Mouse (Mus musculus) urinary bladder, adult 2 months (tissue): ENCODE measurements around the gene Gm45837. TPM values are rescaled to one million over a fixed set of nuclear protein-coding genes. Genes with fewer than 3 reads are reported as not detected.

Experiments
- DNase-seq: peaks from one replicate; pipeline ENCODE4 v3.0.0; 2022; ENCODE audit warnings: low spot score
- polyA plus RNA-seq: library from polyadenylated mRNA; depleted of rRNA; stranded (reverse); fragments of >200 nt; gene quantifications from 2 replicates; pipeline ENCODE4 v1.2.3, GENCODE M21; 2012

The Gm45837 gene
- polyA plus RNA-seq, 1 experiment, result not detected

GRCm38 (mm10) chr7:101391909-101392479 lies 18.7 kb upstream of the Gm45837 start:
- DNase-seq, result no peak

- DNase-seq, result no peak
These were observed 17.7 kb upstream of the Gm45837 start for GRCm38 (mm10) chr7:101393015-101393414.

- DNase-seq, result no peak
These were observed 16.8 kb upstream of the Gm45837 start for GRCm38 (mm10) chr7:101393694-101394504.

DNA sequence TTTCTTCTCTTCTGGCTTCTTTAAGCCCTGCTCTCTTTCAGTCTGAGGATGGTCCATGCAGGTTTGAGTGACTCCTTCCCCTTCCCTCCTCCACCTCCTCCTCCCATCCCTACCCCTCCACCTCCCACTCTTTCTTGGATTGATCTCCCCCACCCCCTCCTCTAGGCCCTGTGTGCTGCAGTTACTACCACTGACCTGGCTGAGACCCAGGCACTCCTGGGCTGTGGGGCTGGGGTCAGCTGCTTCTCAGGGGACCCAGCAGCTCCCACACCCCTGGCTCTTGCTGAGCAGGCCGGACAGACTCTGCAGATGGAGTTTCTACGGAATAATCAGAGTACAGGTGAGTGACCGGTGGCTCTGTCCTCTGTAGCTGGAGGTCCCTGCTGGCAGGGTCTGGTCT lies 16.1 kb upstream of the Gm45837 start:
- no peak for DNase-seq

- no peak for DNase-seq
These were observed 15.2 kb upstream of the Gm45837 start for GRCm38 (mm10) chr7:101395471-101395870.

DNA sequence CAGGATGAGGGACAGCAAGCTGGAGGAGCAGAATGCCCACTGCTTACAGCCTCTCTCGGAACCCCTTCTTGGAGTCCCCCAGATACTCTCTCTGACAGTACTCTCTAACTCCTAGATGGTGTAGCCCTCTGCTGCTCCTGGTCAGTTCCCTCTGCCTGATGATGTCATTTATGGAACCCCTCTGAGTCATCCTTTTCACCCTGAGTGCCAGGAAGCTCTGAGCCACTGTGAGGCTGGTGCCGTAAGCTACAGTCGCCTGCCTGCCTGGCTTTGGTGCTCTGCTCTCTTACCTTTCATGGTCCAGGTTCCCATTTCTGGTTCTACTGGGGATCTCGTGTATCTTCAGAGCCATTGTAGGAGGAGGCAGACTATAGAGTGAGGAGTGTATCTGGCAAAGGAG lies 13.5 kb upstream of the Gm45837 start:
- DNase-seq, result no peak

GRCm38 (mm10) chr7:101401510-101401909 lies 9.2 kb upstream of the Gm45837 start:
- DNase-seq, result no peak

GRCm38 (mm10) chr7:101403831-101404230 lies 6.9 kb upstream of the Gm45837 start:
- no peak for DNase-seq

DNA sequence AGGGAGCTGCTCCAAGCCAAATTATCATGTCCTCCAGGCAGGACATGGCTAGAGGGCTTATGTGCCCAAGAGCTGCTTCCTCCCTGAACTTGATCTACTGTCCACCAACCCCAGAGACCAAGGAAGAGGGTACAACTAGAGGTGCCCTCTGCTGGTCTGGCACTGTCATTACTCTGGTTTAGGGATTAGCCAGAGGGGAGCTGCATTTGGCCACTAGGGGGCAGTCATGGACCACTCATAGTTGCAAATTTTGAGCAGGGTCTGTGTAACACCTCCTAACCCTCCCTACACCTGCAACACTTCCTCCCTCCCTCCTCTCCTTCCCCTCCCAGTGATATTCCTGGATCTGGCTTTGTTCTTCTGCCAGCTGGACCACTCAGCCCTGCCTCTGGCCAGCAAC lies 2.1 kb downstream of the Gm45837 start:
- peak; percentile 67 for DNase-seq

DNA sequence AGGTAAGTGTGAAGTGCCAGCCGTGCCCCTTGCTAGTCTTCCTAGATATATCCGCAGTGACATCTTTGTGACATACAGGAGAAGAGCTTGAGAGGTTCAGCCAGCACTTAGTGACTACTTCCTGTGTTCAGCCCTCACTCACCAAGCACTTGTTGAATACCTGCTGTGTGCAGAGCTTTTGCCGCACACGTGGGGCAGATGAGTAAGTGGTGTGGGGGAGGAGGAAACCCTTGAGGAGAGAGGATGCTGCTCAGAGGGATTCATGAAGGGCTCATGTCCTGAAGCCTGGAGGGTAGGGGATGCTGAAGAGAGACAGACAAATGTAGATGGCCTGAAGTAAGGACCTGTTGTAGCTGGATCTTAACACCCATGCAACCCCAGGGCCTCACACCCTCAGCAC lies 3.5 kb downstream of the Gm45837 start:
- DNase-seq, result no peak

DNA sequence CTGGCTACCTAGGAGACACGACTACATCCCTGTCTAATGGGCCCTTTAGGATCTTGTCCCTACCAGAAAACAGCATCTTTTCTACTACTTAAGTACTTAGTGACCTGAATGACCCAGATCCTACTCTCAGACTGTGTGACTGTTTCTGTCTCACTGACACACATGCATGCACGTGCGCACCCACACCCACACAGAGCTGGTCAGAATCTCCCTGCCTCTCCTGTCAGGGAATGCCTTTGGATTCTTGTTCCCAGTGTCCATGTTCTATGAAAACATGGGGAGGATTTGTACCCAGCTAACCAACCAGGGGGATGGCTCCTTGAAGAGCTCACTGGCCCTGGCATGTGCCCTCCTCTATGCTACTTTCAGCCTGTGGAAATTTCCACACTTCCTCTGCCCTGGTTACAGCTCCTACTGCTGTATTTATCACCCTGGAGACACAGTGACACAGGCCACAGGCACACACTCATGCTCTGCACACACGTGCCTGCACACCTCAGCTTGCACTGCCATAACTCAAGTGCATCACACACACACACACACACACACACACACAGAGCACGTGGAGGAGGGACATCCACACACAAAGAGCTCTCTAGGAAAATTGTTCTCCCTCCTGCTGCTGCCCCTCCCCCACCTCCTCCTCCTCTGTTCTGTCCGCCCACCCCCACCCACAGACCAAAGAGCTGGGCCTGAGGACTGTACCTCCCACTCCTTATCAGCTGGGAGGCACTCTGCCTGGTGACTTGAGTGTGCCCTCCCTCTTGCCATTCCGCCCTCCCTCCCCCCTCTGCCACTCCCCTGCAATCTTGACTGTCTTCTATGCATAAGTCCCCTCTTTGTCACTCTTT lies 4.2 kb downstream of the Gm45837 start:
- no peak for DNase-seq

GRCm38 (mm10) chr7:101415512-101416100 lies 4.9 kb downstream of the Gm45837 start:
- DNase-seq, result no peak

DNA sequence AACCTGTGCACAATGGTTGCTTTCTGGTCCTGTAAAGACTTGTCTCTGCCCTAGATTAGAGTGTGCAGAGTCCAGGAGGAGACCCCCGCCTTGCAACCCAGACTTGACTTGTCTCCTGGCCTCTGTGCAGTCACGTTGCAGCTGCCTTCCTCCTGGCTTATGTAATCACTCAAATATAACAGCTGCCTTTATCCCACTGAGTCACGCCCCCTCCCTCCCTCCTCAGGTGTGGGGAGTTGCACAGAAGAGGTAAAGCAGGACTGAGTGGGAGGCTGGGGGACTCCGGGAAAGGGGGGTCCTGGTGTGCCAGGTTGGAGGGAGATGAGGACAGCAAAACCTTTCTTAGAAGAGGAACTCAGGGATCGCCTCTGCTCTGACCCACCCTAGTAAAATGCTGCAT lies 5.7 kb downstream of the Gm45837 start:
- no peak for DNase-seq

GRCm38 (mm10) chr7:101419013-101419770 lies 8.5 kb downstream of the Gm45837 start:
- no peak for DNase-seq

GRCm38 (mm10) chr7:101421529-101421928 lies 10.8 kb downstream of the Gm45837 start, which contains the start of gene Pde2a:
TSS of gene Pde2a (plus strand) at chr7:101421691.
- no peak for DNase-seq

GRCm38 (mm10) chr7:101422069-101422468 lies 11.4 kb downstream of the Gm45837 start:
- DNase-seq, result no peak

DNA sequence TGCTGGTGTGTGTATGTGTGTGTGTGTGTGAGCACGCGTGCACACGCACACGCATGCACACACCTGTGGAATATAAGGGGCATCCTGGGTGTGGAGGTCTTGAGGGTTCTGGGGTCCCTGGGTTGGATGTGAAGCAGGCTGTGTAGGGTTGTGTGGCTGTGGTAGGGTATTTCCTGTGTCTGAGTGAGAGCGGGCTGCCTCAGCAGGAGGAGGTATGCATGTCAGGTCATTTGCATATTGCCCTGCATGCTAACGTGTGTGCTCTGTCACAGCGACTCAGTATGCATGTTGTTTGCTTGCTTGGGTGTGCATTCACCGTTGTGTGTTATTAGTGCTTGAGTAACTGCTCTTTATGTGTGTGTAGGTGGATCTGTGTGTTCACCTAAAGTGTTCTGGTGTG lies 12.0 kb downstream of the Gm45837 start:
- DNase-seq, result no peak

DNA sequence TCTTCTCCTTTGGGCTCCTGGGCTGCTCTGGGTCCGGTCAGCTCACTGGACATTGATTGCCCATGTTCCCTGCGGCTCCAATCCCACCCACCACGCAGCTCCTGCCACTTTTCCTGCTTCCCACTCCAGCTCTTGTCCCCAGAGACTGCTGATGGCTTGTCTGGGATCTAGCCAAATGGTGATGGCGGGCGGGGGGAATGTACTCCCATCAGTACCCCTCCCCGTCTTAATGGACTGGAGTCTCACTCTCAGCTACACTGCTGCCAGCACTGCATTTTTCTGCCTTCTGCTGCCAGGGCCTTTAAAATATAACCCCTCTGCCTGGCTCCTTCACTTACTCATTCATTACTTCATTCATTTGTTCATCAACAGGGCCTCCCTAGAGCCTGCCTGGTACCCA lies 13.3 kb downstream of the Gm45837 start:
- no peak for DNase-seq

- no peak for DNase-seq
These were observed 16.0 kb downstream of the Gm45837 start for GRCm38 (mm10) chr7:101426692-101427091.

GRCm38 (mm10) chr7:101427736-101428135 lies 17.1 kb downstream of the Gm45837 start:
- DNase-seq, result no peak

DNA sequence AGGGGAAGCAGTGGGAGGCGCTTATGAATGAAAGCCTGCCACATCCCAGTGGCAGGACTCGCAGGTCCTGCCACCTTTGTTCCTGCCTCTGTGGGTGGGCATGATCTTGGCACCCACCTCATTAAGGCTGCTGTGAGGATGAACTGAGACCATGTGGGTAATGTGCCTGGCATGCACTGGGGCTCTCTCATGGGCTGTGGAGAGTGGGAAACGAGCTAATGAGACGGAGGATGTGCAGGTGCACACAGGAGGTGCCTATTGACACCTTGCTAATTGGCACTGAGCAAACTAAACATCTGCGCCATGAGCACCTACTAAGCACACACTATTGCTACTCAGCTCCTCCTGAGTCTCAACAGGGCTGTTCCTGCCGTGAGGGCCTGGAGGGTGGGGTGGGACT lies 24.4 kb downstream of the Gm45837 start:
- no peak for DNase-seq
